Mouse (Mus musculus) heart, postnatal 25 days (tissue): ENCODE results near the gene Ecd. TPM values are rescaled to one million over a fixed set of nuclear protein-coding genes. Genes with fewer than 3 reads are reported as not detected.

Experiments
- DNase-seq: peaks from one replicate; pipeline ENCODE4 v3.0.0; 2022; ENCODE audit warnings: low spot score
- intact Hi-C: fragments of 180-260 bp; cut with DNase I; formaldehyde crosslinking; loops from one replicate; pipeline ENCODE4 v1.15.1; 2025
- total RNA-seq, 2 experiments: library from RNA; stranded (reverse); gene quantifications; 2 replicates each; pipeline ENCODE4 v1.2.3; 2021

Gene Ecd
- 10 to 100 TPM; 29.9 to 36.2 TPM for total RNA-seq

- peak; percentile 82 for DNase-seq
- intact Hi-C loops, result loop anchor here (2.0 kb wide), 1 partner anchor 43 kb away; no protein-coding TSS in a partner anchor
Measured at GRCm38 (mm10) chr14:20347991-20348541, at the start of gene Ecd, which contains the start of gene Fam149b. TSS of gene Ecd (minus strand) at chr14:20348121. TSS of gene Fam149b (plus strand) at chr14:20348162.

GRCm38 (mm10) chr14:20397220-20397619 lies 49.3 kb upstream of the Ecd start:
- no peak for DNase-seq
- intact Hi-C loops, result loop anchor here (5.0 to 10.0 kb wide), 2 partner anchors 150 to 268 kb away; partner anchors contain the start of genes Ppp3cb and Synpo2l

DNA sequence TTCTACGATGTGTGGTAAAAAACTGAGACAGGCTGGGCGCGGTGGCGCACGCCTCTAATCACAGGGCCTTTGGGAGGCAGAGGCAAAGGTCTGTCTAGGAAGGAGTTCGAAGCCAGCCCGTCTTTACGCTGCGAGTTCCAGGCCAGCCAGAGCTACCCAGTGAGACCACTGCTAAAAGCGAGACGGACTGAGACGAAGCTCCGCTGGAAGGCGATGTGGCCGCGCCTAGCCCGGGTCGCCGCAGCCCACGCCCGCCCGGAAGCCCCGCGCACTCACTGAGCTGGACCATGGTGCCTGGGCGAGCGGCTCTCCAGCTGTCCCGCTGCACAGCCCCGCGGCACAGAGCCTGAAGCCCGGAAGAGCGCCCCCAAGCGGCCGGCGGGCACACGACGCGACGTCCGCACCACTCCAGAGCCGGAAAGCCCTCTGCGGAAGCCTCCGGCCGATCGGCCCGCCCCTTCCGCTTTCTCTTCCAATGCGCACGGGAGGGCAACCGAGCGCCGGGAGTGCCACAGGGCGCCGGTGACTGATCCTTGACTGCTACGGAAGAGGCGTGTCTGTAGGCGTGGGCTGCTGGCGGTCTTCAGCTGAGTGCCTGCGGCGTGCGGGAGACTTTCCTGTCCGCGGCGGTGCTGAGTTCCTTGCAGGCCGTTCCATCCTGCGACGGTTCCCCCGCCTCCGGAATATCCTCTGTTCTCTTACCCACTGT lies 45.4 kb upstream of the Ecd start, which contains the start of gene Mrps16:
Mrps16 (minus strand) TSS at position 430 of the 709 bp plus-strand sequence.
- peak; percentile 93 for DNase-seq
- intact Hi-C loops, result loop anchor here (5.0 to 10.0 kb wide), 2 partner anchors 84 to 271 kb away; partner anchors contain the start of gene Synpo2l

GRCm38 (mm10) chr14:20392326-20392725 lies 44.4 kb upstream of the Ecd start:
- no peak for DNase-seq
- intact Hi-C loops, result loop anchor here (5.0 to 10.0 kb wide), 2 partner anchors 85 to 272 kb away; partner anchors contain the start of gene Synpo2l

DNA sequence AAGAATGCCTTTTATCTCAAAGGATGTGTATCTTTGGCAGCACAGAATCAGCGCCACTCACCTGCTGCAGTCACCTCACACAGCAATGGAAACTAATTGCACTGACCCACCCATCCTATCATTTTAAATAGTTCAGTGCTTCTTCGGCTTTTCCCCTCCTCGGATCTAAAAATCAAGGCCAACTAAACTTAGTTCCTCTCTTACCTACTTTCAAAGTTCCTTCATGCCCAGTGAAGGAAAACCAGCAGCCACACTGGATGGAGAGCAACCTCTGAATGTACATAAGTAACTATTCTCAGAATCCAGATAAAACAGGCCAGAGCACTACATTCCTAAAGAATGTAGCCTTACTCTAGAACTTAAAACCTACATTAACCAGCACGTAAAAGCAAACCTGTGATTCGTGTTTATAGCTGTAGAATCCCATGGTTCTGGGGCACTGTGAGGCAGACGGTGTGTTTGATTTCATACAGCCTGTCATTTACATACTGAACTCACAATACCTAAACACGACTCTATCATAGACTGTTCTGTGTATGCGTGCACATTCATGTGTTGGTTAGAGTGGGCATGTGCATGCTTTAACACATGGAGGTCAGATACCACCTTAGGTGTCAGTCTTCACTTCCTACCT lies 41.6 kb upstream of the Ecd start:
- DNase-seq, result no peak
- intact Hi-C loops, result loop anchor here (2.0 to 10.0 kb wide), 3 partner anchors 41 to 275 kb away; partner anchors contain the start of genes Ecd, Fam149b and Synpo2l

DNA sequence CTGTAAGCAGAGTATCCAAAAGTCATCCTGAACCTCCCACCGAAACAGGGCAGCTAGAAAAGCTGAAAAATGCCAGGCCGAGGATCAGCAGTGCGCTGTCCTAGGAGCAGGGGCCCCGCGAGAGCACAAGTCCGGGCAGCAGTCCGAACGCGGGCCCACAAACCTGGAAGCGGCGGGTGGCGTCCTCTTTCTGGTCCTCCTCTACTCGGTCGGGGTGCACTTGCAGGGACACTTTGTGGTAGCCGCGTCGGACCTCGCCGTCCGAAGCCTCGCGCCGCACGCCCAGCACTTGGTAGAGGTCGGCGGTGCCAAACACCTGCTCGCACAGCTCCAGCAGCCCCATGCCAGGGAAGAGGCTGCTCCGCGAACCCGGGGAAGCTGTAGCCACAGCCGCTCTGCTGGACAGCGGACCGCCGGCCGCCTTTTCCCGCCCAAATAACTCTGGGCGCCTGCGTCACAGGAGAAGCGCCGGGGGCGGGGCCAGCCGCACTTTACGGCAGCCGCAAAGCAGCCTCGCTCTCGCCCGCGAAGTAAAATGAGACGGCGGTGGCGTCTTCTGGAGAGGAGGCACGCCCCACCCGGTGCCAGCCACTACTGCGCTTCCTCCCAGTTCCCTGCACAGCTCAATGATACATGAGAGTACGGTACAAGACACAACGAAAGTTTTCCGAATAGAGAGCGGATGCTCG lies 40.7 kb upstream of the Ecd start, which contains the start of gene Dnajc9:
Dnajc9 (minus strand) TSS at position 470 of the 689 bp plus-strand sequence.
- intact Hi-C loops, result no loop called here

DNA sequence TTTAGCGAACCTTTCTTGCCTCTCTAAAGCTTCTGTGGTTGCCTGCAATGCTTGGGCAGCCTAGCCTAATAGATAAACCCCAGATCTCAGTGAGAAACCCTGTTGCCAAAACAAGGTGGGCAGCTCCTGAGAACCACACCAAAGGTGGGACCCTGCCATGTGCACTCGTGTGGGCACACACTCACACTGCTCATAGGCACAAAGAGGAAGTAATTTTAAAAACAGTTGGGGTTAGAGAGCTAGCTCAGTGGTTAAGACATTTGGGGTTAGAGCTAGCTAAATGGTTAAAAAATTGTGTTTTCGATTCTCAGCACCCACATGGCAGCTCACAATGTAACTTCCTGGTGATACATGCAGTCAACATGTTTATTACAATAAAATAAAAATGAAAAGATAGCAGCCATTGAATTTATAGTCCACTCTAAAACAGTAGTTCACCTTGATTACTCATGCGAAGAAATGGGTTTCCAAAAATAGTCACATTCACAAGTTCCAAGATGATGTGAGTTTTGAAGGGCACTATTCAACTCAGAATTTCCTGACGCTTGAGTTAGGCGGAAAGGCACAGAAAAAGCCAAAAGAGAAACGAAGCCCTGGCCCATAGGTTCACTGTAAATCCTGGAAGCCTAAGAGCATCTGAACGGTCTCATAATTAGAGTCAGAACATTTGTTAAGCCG lies 32.0 kb upstream of the Ecd start:
- intact Hi-C loops, result no loop called here

More for the DNA sequence above, 40.7 kb upstream of the Ecd start, which contains the start of gene Dnajc9:
- DNase-seq, result peak; percentile 84

GRCm38 (mm10) chr14:20379087-20379640 lies 31.2 kb upstream of the Ecd start:
- DNase-seq, result no peak

More for the DNA sequence above, 32.0 kb upstream of the Ecd start:
- no peak for DNase-seq

GRCm38 (mm10) chr14:20378313-20379061 lies 30.6 kb upstream of the Ecd start:
- intact Hi-C loops, result no loop called here

More at GRCm38 (mm10) chr14:20379087-20379640, 31.2 kb upstream of the Ecd start:
- intact Hi-C loops, result no loop called here

GRCm38 (mm10) chr14:20377112-20377521 lies 29.2 kb upstream of the Ecd start:
- DNase-seq, result no peak
- intact Hi-C loops, result no loop called here

More at GRCm38 (mm10) chr14:20378313-20379061, 30.6 kb upstream of the Ecd start:
- DNase-seq, result no peak

DNA sequence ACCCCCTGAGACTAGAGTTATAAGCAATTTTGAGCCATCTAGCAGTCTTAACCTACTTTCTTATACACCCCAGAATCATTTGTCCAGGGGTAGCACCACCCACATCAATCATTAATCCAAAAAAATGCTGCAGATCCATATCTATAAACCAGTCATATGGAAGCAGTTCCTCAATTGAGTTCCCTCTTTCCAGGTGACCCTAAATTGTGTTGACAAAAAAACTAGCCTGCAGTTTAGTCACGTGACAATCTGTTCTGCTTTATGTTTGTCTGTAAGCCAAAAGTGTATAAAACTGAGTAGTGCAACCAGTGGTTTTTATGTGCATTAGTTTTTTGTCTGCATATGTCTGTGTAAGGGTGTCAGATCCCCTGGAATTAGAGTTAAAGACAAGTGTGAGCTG lies 23.9 kb upstream of the Ecd start:
- DNase-seq, result no peak
- intact Hi-C loops, result no loop called here

- no peak for DNase-seq
- intact Hi-C loops, result no loop called here
Measured at GRCm38 (mm10) chr14:20370798-20371197, 22.9 kb upstream of the Ecd start.

- DNase-seq, result no peak
- intact Hi-C loops, result no loop called here
Measured at GRCm38 (mm10) chr14:20368271-20368670, 20.4 kb upstream of the Ecd start.

GRCm38 (mm10) chr14:20363230-20363629 lies 15.3 kb upstream of the Ecd start:
- intact Hi-C loops, result no loop called here
- DNase-seq, result no peak

DNA sequence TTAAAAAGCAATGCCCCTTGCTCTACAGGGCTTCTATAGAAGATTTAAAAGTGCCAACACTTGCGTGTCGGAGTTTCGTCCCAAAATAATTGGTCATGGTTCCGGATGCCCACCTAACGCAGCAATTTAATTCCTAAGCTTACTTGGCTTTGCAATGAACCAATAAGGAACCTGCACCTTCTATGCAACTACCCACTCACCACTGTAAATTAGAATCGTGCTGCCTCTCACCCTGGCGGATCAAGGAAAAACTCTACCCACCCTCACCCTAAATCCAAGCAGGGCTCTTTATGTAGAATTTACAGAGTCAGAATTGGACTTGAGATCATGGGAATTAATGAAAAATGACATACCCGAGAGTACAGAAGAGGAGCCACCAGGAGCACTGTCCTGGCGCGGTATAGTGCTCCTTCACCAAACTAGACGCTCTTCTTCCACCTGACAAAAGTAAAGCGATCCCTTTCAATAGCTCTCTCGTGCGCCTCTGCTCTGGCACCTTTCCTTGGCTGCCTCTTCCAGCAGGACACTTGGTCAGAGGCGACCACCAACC lies 405 bp downstream of the Ecd start:
- DNase-seq, result no peak
- intact Hi-C loops, result no loop called here

DNA sequence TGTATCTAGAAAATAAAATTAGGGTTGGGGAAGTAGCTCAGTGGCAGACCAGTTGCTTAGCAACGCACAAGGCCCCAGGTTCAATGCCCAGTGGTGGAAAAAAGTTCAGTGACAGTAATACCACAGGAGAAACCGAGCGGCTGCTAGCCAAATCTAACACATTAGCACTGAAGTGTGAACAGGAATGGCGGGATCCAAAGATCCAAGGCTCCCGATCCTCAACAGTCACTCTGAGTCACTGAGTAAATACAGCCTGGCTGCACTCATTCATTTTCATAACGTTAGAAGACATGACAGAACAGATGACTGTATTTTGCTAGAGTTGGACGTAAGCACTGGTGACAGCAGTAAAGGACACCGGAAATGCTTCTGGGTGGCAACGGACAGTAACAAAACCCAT lies 2.0 kb downstream of the Ecd start:
- DNase-seq, result no peak
- intact Hi-C loops, result no loop called here

- no peak for DNase-seq
- intact Hi-C loops, result no loop called here
Measured at GRCm38 (mm10) chr14:20340866-20341265, 7.1 kb downstream of the Ecd start.

DNA sequence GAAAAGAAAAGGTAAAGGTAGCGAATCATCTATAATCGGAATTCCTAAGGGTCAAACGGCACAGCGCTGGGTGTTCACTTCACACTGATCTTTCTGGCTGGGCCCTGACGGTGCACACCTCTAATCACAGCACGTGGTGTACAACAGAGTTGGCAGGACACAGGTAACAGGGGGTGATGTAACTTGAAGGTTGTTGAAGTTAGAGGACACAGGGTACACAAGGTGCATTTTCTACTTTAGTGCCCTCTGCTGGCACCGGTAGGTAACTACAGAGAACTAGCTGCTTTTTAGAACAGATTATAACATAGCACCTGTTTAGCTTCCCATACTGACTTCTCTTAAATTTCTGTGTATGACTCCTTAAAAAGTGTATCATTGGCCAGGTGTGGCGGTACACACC lies 7.8 kb downstream of the Ecd start:
- no peak for DNase-seq
- intact Hi-C loops, result no loop called here
